Mouse (Mus musculus) CH12.LX (cell line): ENCODE measurements at regions not wholly inside any gene's neighbourhood (a gene's known extent, or its start where the extent isn't known, plus 50 kb on each side); places are given as distances from the start of the nearest gene placed in this dataset.

Experiments used
- DNase-seq: peaks from one replicate; pipeline ENCODE4 v3.0.0-alpha.2; 2013; ENCODE audit errors: extremely low read depth
- H3K27ac ChIP-seq: 2 replicates; pipeline ENCODE4 v1.5.1; 2012; ENCODE audit warnings: low read depth, mild to moderate bottlenecking, control low read depth, moderate library complexity; ENCODE audit not compliant: insufficient read depth
- H3K27me3 ChIP-seq: replicated peaks from 2 replicates; pipeline ENCODE3; 2012; ENCODE audit warnings: inconsistent platforms
- H3K36me3 ChIP-seq, 2 experiments: replicated peaks in 1 of 2; 2 replicates each; pipeline versions ENCODE3 to v1.6.1; 2012; ENCODE audit warnings: inconsistent platforms in 1 of 2, low read length in 1 of 2, mild to moderate bottlenecking in 1 of 2, mixed read lengths in 1 of 2, moderate library complexity in 1 of 2; ENCODE audit not compliant: control insufficient read depth in 1 of 2, insufficient read depth in 1 of 2
- H3K4me1 ChIP-seq, 2 experiments: 2 replicates each; pipeline ENCODE4 v1.6.1; 2012; ENCODE audit warnings: inconsistent platforms in 1 of 2, moderate library complexity in 1 of 2; ENCODE audit not compliant: insufficient read depth in 2 of 2, control insufficient read depth in 1 of 2
- H3K4me2 ChIP-seq: 2 replicates; pipeline ENCODE4 v1.6.1; 2012; ENCODE audit warnings: low read depth, mild to moderate bottlenecking, control low read depth; ENCODE audit not compliant: poor library complexity, insufficient read depth, severe bottlenecking
- H3K4me3 ChIP-seq, 3 experiments: fragments of 150-350 bp in 1 of 3; sonication (generic) in 1 of 3; replicated peaks in 1 of 3; 2 replicates each; pipeline versions ENCODE3 to v1.5.1; 2011 to 2012; ENCODE audit warnings: low read depth in 2 of 3, low read length in 2 of 3, mild to moderate bottlenecking in 2 of 3, moderate library complexity in 2 of 3, control low read depth in 1 of 3, improper control_type of control experiment in 1 of 3, inconsistent platforms in 1 of 3, mixed read lengths in 1 of 3; ENCODE audit not compliant: poor library complexity in 1 of 3
- H3K79me2 ChIP-seq: replicated peaks from 2 replicates; pipeline ENCODE4 v1.6.1; 2012; ENCODE audit warnings: mild to moderate bottlenecking, moderate library complexity; ENCODE audit not compliant: control insufficient read depth, poor library complexity, insufficient read depth, severe bottlenecking; ENCODE audit errors: extremely low read depth
- H3K9ac ChIP-seq: 2 replicates; pipeline ENCODE4 v1.6.1; 2012; ENCODE audit warnings: low read depth, mild to moderate bottlenecking, control low read depth, moderate library complexity; ENCODE audit not compliant: insufficient read depth
- H3K9me3 ChIP-seq: replicated peaks from 2 replicates; pipeline ENCODE3; 2012; ENCODE audit warnings: low read length, inconsistent platforms, mixed read lengths
- BHLHE40 ChIP-seq: IDR thresholded peaks from 2 replicates; pipeline ENCODE4 v1.6.1; 2011; ENCODE audit warnings: mild to moderate bottlenecking, low read depth, low read length, improper control_type of control experiment
- CTCF ChIP-seq, 2 experiments: IDR thresholded peaks in 1 of 2; conservative IDR thresholded peaks in 1 of 2; 2 replicates each; pipeline ENCODE4 v1.5.1; 2011 to 2012; ENCODE audit warnings: low read depth in 2 of 2, low read length in 2 of 2, improper control_type of control experiment in 1 of 2, inconsistent platforms in 1 of 2, mild to moderate bottlenecking in 1 of 2, moderate library complexity in 1 of 2
- EP300 ChIP-seq: IDR thresholded peaks from 2 replicates; pipeline ENCODE4 v1.6.1; 2011; ENCODE audit warnings: low read length, improper control_type of control experiment
- ETS1 ChIP-seq: conservative IDR thresholded peaks from 2 replicates; pipeline ENCODE4 v1.6.1; 2012; ENCODE audit warnings: low read depth, mild to moderate bottlenecking, inconsistent platforms, low read length, improper control_type of control experiment, moderate library complexity
- HCFC1 ChIP-seq: IDR thresholded peaks from 2 replicates; pipeline ENCODE4 v1.6.1; 2012; ENCODE audit warnings: low read depth, mild to moderate bottlenecking, inconsistent platforms, low read length, improper control_type of control experiment
- IRF4 ChIP-seq: IDR thresholded peaks from 2 replicates; pipeline ENCODE4 v1.6.1; 2014; ENCODE audit warnings: low read depth, mild to moderate bottlenecking, inconsistent platforms, low read length, improper control_type of control experiment
- MAZ ChIP-seq: IDR thresholded peaks from 2 replicates; pipeline ENCODE4 v1.6.1; 2012; ENCODE audit warnings: low read depth, mild to moderate bottlenecking, inconsistent platforms, low read length, improper control_type of control experiment, moderate library complexity
- MXI1 ChIP-seq: IDR thresholded peaks from 2 replicates; pipeline ENCODE4 v1.6.1; 2011; ENCODE audit warnings: mild to moderate bottlenecking, low read depth, low read length, improper control_type of control experiment
- NELFE ChIP-seq: IDR thresholded peaks from 2 replicates; pipeline ENCODE4 v1.6.1; 2011; ENCODE audit warnings: low read depth, low read length, improper control_type of control experiment
- PAX5 ChIP-seq: IDR thresholded peaks from 2 replicates; pipeline ENCODE4 v1.6.1; 2012; ENCODE audit warnings: low read length, inconsistent platforms, mixed read lengths
- RCOR1 ChIP-seq: conservative IDR thresholded peaks from 2 replicates; pipeline ENCODE4 v1.6.1; 2012; ENCODE audit warnings: low read depth, mild to moderate bottlenecking, inconsistent platforms, low read length, improper control_type of control experiment
- SIN3A ChIP-seq: IDR thresholded peaks from 2 replicates; pipeline ENCODE4 v1.6.1; 2012; ENCODE audit warnings: low read length, improper control_type of control experiment, inconsistent platforms
- TCF12 ChIP-seq: IDR thresholded peaks from 2 replicates; pipeline ENCODE4 v1.6.1; 2014; ENCODE audit warnings: low read depth, mild to moderate bottlenecking, inconsistent platforms, low read length, improper control_type of control experiment
- USF1 ChIP-seq: IDR thresholded peaks from 2 replicates; pipeline ENCODE4 v1.6.1; 2014; ENCODE audit warnings: low read depth, mild to moderate bottlenecking, inconsistent platforms, low read length, improper control_type of control experiment
- USF2 ChIP-seq: conservative IDR thresholded peaks from 2 replicates; pipeline ENCODE4 v1.6.1; 2011; ENCODE audit warnings: low read depth, low read length, improper control_type of control experiment
- dilution Hi-C: fragments of 300-500 bp; cut with MboI; formaldehyde crosslinking; loops from 2 replicates; pipeline ENCODE4 v1.14.3; 2020; ENCODE audit warnings: low sequenced_read_pairs; ENCODE audit not compliant: extremely low pct_unique_long_range_greater_than_20kb, extremely low pct_ligation_motif_present
- in situ Hi-C: fragments of 300-500 bp; cut with MboI; formaldehyde crosslinking; loops from 3 replicates; pipeline ENCODE4 v1.14.3; 2019; ENCODE audit warnings: low sequenced_read_pairs, low pct_ligation_motif_present, low pct_unique_long_range_greater_than_20kb, mixed read lengths

DNA sequence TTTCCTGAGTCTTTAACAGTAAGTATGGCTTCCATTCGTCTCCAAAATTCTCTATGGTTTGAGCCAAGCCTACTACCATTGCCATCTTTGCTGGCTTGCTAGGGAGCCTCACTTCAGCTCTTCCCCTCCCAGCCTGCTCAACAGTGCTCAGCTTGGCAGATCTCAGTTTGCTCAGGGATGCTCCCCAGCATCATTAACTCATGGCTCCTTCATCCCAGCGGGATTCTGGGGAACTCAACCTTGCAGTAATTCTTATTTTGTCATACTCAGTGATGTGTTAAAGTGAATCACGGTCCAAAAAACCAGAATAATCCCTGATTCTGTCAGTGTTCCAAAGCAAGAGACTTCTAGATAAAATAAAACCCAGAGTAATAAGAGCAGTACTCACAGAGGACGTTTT is 346.6 kb upstream of the 5930422O12Rik start:
- TF ChIP-seq MXI1 (no peak), RCOR1 (no peak)
- dilution Hi-C loops (no loop called here), in situ Hi-C loops (no loop called here)
- no peak overlapping the region for H3K4me2 ChIP-seq
- peaks cover 8 to 14% of the 10 kb centered on the region in 2 experiments for H3K4me1 ChIP-seq
- no peaks in the 10 kb centered on the region for H3K9me3 ChIP-seq
- H3K4me3 ChIP-seq: no peak overlapping the region
- no peak for DNase-seq
- no peaks in the 10 kb centered on the region for H3K36me3 ChIP-seq
- no peaks in the 10 kb centered on the region for H3K27me3 ChIP-seq
- H3K27ac ChIP-seq: no peak overlapping the region
- no peak overlapping the region for H3K9ac ChIP-seq
- H3K79me2 ChIP-seq: no peaks in the 10 kb centered on the region

DNA sequence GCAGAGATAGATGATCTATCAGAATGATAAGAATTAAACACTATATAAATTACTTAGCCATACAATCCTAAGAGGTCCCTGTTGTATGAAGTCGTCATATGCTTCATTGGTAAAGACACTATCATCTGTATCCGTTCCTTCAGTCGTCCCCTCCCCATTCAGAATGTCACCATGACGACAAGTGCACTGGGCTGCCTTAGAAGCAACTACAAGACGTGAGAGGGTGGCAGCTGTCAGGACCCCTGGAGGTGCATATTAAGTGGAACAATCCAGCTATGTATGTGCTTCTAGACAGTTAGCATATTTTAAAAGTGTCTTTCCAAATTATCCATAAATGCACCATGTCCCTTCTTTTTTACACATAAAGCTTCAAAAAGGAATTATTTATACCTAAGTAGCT is 343.0 kb upstream of the 5930422O12Rik start:
- peaks cover 6 to 7% of the 10 kb centered on the region in 2 experiments; a peak in 2 of 4 replicates for H3K4me1 ChIP-seq
- no peaks in the 10 kb centered on the region for H3K79me2 ChIP-seq
- no peak for DNase-seq
- H3K27ac ChIP-seq: no peak overlapping the region
- dilution Hi-C loops (no loop called here), in situ Hi-C loops (no loop called here)
- no peak overlapping the region for H3K9ac ChIP-seq
- no peak for TF ChIP-seq ETS1
- TF ChIP-seq BHLHE40: no peak
- TF ChIP-seq EP300: no peak
- no peak for TF ChIP-seq USF2
- no peak for TF ChIP-seq RCOR1
- TF ChIP-seq SIN3A: no peak
- TF ChIP-seq PAX5: no peak
- H3K9me3 ChIP-seq: no peaks in the 10 kb centered on the region
- no peak overlapping the region for H3K4me3 ChIP-seq
- H3K36me3 ChIP-seq: no peaks in the 10 kb centered on the region
- no peaks in the 10 kb centered on the region for H3K27me3 ChIP-seq
- H3K4me2 ChIP-seq: no peak overlapping the region

DNA sequence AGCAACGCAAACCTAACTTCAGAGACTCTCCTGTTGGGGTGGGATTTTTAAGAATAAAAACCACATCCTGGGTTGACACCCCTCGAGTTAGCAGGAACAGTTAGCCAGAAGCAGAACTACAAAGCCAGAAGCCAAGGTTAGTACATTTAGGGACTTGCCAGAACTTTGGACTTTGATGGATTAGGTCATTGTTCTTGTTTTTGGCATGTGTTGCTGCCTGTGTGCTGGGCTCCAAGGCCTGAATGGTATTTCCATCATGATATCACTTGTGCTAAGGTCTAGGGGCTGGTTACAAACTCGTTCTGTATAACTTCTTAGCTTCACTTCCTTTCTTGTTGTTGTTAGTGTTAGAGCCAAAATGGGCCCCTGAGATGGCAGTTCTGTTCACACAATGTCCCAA is 338.8 kb upstream of the 5930422O12Rik start:
- H3K4me2 ChIP-seq: no peak overlapping the region; the same call in 1 of the 2 replicates
- dilution Hi-C loops: no loop called here
- TF ChIP-seq IRF4 (no peak), SIN3A (no peak), USF1 (no peak), NELFE (no peak), HCFC1 (no peak), ETS1 (no peak), USF2 (no peak), MAZ (no peak), CTCF (conservative IDR thresholded peaks at IDR 0.05 in 1 of 2, IDR thresholded peaks at IDR 0.05 in 1 of 2; ENCODE audit: low read depth in 2 of 2, low read length in 2 of 2) (no peak), TCF12 (no peak)
- H3K36me3 ChIP-seq: no peaks in the 10 kb centered on the region
- no peak overlapping the region for H3K9ac ChIP-seq
- H3K27me3 ChIP-seq: no peaks in the 10 kb centered on the region
- no peak overlapping the region for H3K4me3 ChIP-seq
- peaks cover 7 to 10% of the 10 kb centered on the region in 2 experiments; a peak in 2 of 4 replicates for H3K4me1 ChIP-seq
- H3K27ac ChIP-seq: no peak overlapping the region
- in situ Hi-C loops: no loop called here
- no peak for DNase-seq
- no peaks in the 10 kb centered on the region for H3K79me2 ChIP-seq
- H3K9me3 ChIP-seq: no peaks in the 10 kb centered on the region
